Comparison of ENCODE assay signal across 8 mouse cellular contexts in the genomic region with DNA sequence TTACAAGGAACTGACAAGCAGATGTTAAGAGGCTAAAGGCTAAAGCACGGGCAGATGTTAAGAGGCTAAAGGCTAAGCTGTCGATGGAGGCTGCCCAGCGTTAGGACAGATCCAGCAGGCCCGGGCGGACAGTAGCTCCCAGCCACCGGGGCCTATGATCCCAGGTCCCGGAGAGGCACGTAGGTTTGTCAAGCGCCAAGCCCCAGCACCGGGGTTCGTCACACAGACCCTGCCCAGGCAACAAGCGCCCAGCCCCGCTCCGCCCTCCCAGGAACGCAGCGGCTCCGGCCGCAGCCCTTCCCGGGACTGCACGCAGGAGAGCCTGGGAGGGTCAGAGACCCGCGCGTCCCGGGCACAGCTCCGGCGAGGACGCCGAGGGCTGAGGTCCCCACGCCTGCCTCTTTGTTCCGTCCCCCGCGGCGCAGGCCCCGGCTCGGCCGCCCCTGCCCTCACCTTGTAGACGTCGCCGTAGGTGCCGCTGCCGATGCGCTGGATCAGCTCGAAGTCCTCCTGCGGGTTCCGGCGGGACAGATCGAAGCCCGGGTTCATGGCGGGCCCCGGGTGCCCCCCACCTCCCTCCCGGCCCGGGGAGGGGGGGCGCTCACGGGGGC. TPM values are rescaled to one million over a fixed set of nuclear protein-coding genes. Genes with fewer than 3 reads are reported as not detected.
A peak's percentile ranks its signal among the peaks of the same experiment; 100 is the strongest.
DNase-seq lines count a peak whose midpoint lies in the region; ATAC-seq and TF ChIP-seq lines count a peak whose summit lies in the region.

No protein-coding gene starts in this region.

- no peak for TF ChIP-seq CTCF in hindbrain, postnatal 0 days (IDR thresholded peaks at IDR 0.05; ENCODE audit: low read depth)

- no peaks in the 10 kb centered on the region for H3K36me3 ChIP-seq in hindbrain, postnatal 0 days (ENCODE audit: insufficient read depth, low read length)
- peaks cover 16% of the 10 kb centered on the region for H3K36me3 ChIP-seq in limb, embryonic 10.5 days

- peak overlapping the region; percentile 90 for H3K27ac ChIP-seq in hindbrain, postnatal 0 days
- H3K27ac ChIP-seq in limb, embryonic 10.5 days: peak overlapping the region; percentile 99

- peak; percentile 29 for DNase-seq in T-cell, adult 2 months (ENCODE audit: low spot score)
- DNase-seq in cerebellum, adult 9-11 months: peak; percentile 72
- peak; percentile 61 for DNase-seq in gastrocnemius, postnatal 10 days
- DNase-seq in hindbrain, postnatal 0 days (ENCODE audit: low spot score): peak; percentile 64
- DNase-seq in limb, embryonic 10.5 days (ENCODE audit: low spot score): peak; percentile 80
- peak; percentile 58 for DNase-seq in mesoderm, embryonic 11.5 days (ENCODE audit: low read depth, low spot score)
- DNase-seq in skeletal muscle tissue, adult 2 months (ENCODE audit: low read depth, low spot score): peak; percentile 19
- DNase-seq in c-Kit-positive CD71-positive TER-119-positive erythroid progenitor cells, embryonic 14.5 days (ENCODE audit: low spot score): no peak

- peak; percentile 79 for ATAC-seq in hindbrain, postnatal 0 days

- no peaks in the 10 kb centered on the region for H3K27me3 ChIP-seq in hindbrain, postnatal 0 days (ENCODE audit: insufficient read depth, low read length)
- no peaks in the 10 kb centered on the region for H3K27me3 ChIP-seq in limb, embryonic 10.5 days (ENCODE audit: low read depth, poor library complexity, severe bottlenecking)

- peak overlapping the region; percentile 96 for H3K4me2 ChIP-seq in hindbrain, postnatal 0 days (ENCODE audit: low read depth, low read length)

- 0% methylated on average over 51 of the region's 54 CpGs for WGBS in hindbrain, postnatal 0 days
- WGBS in limb, embryonic 10.5 days: under 1% methylated on average over 53 of the region's 54 CpGs

- peak overlapping the region; percentile 93 for H3K9ac ChIP-seq in hindbrain, postnatal 0 days (replicated peaks; ENCODE audit: low read length)

- H3K4me1 ChIP-seq in hindbrain, postnatal 0 days (ENCODE audit: insufficient read depth, low read length): peaks cover 12% of the 10 kb centered on the region
- H3K4me1 ChIP-seq in limb, embryonic 10.5 days: peaks cover 23% of the 10 kb centered on the region

- H3K4me3 ChIP-seq in hindbrain, postnatal 0 days (ENCODE audit: low read length): peak overlapping the region; percentile 73
- H3K4me3 ChIP-seq in limb, embryonic 10.5 days: peak overlapping the region; percentile 99

- no peaks in the 10 kb centered on the region for H3K9me3 ChIP-seq in hindbrain, postnatal 0 days (ENCODE audit: low read length)
- H3K9me3 ChIP-seq in limb, embryonic 10.5 days (replicated peaks): no peaks in the 10 kb centered on the region

RNA-seq across cellular contexts. Expression of a gene that starts 0.8 kb away (rescaled TPM):
- total RNA-seq in gastrocnemius, postnatal 10 days (2021): 10 to 100 TPM; 21.8 to 28.5 TPM
- total RNA-seq in hindbrain, postnatal 0 days (2014; rRNA removed): 46.5 and 51.0 TPM in 2 replicates
- polyA plus RNA-seq in hindbrain, postnatal 0 days (2015; fragmentation: Nextera tagmentation; extraction: Ambion mirVana): 17.7 and 18.1 TPM in 2 replicates
- polyA plus RNA-seq in limb, embryonic 10.5 days (2016; fragmentation: Nextera tagmentation; extraction: Ambion mirVana): 19.3 and 25.3 TPM in 2 replicates
